Mouse (Mus musculus): ENCODE measurements at regions not wholly inside any gene's neighbourhood (a gene's known extent, or its start where the extent isn't known, plus 50 kb on each side); places are given as distances from the start of the nearest gene placed in this dataset.
A peak's percentile ranks its signal among the peaks of the same experiment; 100 is the strongest.

DNA sequence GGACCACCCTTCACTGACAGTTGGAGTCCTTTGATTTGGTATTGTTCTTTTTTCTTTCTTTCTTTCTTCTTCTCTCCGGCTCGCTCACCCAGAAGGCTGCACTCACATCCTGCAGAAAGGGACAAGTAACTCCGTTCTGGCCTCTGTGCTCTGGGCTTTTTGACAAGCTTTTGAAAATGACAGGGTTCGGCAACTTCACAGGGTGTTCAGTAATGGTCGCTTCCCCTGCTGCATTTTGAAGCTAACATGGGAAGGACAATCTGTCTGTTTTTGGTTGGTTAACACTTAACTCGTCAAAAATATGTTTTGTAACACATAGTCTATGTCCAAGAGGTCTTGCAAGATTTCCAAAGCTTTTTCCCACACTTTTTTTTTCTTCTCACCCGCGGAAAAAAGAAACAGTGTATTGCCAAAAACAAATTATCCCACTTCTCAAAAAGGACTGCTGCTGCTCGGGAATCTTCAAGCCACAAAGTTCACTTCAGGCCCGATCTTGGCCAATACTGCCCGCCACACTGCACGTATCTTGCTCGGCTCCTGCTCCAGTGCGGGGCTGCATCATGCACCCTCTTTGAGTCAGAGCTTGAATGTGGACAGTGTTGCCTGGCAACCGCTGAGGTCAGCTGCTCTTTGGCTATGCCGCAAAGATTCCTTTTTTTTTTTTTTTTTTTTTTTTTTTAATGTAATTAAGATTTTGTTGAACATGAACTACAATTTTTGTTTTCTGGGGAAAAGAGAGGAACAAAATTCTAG lies 209.4 kb upstream of the Inhba start:
- no peak for ATAC-seq (replicated peaks in 1 of 2; ENCODE audit: insufficient read depth in 1 of 2, low FRiP score in 2 of 2, low TSS enrichment in 1 of 2, low read depth in 1 of 2, poor library complexity in 2 of 2, severe bottlenecking in 2 of 2)

DNA sequence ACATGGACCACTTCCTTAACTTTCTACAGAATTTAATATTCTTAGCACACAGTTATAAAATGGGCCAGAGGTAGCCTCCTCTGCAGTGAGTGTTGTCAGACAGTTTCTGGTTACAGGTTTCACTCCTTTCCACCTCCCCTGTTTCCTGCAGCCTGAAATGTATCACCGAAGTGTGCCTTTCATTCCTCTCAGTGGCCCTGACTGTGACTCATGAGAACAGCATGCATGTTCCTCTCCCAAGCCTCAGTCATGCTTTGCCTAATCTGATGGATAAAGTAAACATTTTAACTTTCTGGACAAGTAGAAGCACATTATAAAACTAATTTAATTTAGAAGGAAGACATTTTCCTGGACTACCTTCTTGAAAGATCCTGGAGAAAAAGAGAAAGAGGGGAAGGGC lies 207.7 kb upstream of the Inhba start:
- ATAC-seq (replicated peaks in 1 of 2; ENCODE audit: insufficient read depth in 1 of 2, low FRiP score in 2 of 2, low TSS enrichment in 1 of 2, low read depth in 1 of 2, poor library complexity in 2 of 2, severe bottlenecking in 2 of 2) = no peak

DNA sequence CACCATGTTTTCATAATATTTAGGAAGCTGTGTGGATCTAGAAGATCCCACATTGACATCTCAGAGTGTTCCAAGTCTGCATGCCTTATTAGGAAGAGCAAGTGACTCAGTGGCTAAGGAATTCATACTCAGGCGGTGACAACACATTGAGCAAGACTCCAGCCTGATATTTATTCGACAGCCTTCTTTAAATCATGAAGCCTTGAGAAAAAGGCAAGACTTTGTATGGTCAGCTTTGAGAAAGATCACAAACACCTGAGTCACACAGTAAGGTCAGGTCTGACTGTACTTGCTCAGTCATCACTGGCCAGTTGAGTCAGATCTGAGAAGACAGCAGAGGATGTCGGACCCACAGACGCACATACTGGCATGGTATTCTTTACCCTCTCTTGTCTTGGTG lies 204.7 kb upstream of the Inhba start:
- no peak for ATAC-seq (replicated peaks in 1 of 2; ENCODE audit: insufficient read depth in 1 of 2, low FRiP score in 2 of 2, low TSS enrichment in 1 of 2, low read depth in 1 of 2, poor library complexity in 2 of 2, severe bottlenecking in 2 of 2)

DNA sequence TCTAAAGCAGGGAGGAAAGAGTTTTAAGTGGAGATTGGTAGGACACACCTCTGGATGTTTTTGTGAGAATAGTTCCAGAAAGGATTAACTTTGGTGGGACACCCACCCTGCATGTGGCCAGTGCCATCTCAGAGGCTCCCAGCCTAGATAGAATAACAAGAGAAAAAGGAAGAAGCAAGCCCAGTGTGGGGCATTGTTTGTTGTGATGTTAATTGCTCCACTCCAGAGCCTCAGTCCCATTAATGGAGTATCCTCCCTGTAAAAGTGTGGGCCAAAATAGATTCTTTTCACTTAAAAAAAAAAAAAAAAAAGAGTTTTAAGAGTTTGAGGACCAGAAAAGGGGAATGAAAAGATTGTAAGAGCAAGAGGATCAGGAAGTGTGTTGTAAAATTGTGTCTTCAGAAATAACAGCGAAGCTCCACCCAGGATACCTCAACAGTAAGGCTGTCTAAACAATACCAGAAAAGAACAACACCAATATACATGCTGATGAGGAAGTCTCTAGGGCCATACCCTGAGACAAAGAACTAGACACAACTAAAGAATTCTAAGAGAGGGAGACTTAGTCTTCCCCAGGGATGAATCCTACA lies 189.3 kb upstream of the Inhba start:
- no peak for ATAC-seq (replicated peaks in 1 of 2; ENCODE audit: insufficient read depth in 1 of 2, low FRiP score in 2 of 2, low TSS enrichment in 1 of 2, low read depth in 1 of 2, poor library complexity in 2 of 2, severe bottlenecking in 2 of 2)

DNA sequence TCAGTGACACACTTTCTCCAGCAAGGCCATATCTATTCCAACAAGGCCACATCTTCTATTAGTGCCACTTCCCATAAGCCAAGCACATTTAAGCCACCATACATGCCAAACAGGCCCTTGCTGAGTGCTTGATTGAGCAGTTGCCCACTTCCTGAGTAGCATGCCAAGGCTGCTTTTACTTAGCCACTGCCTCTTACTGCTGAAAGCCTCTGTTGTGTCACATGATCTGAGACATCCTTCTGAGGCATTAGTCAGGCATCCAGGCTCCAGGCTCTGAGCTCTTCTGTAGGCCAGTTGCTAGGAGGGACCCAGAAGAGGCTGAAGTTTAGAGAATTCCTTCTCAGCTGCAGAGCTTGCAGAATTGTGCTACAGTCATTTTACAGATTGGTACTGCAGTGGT lies 165.8 kb upstream of the Inhba start:
- ATAC-seq (replicated peaks in 1 of 2; ENCODE audit: insufficient read depth in 1 of 2, low FRiP score in 2 of 2, low TSS enrichment in 1 of 2, low read depth in 1 of 2, poor library complexity in 2 of 2, severe bottlenecking in 2 of 2) = peak; percentile 90 to 91

DNA sequence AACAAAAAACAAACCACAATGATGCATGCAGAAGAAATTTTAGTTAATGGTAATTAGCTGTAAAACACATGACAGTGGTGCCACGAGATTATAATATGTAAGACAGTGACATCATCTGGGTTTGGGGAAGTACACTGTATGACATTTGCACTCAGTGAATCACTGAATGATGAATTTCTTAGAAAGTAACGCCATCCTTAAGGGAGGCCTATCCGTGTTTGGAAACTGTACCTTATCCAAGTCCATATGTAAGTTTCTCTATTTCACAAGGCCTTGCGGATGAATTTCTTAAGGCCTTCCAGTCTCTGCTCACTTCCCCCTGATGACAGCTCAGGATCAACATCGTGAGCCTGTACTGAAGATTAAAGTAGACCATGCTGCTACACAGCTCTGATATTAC lies 163.6 kb upstream of the Inhba start:
- ATAC-seq (replicated peaks in 1 of 2; ENCODE audit: insufficient read depth in 1 of 2, low FRiP score in 2 of 2, low TSS enrichment in 1 of 2, low read depth in 1 of 2, poor library complexity in 2 of 2, severe bottlenecking in 2 of 2) = no peak; a peak in 1 of 4 replicates

DNA sequence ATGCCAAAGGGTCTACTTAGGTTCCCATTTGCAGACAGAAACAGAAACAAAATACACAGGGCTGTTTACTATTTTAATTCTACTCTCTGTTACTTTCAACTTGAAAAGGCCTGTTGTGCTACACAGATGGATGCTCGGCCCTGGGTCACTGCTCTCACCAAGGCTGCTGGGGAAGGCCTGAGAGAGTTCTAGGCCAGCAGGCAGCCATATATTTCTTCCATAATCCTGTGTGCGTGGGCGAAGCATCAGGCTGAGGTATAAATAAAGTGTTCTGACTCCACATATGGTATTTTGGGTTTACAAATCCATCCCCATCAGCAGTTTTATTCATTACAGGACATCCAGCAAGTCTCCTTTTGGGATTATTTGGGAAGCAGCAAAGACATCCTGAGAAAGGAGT lies 162.5 kb upstream of the Inhba start:
- no peak for ATAC-seq (replicated peaks in 1 of 2; ENCODE audit: insufficient read depth in 1 of 2, low FRiP score in 2 of 2, low TSS enrichment in 1 of 2, low read depth in 1 of 2, poor library complexity in 2 of 2, severe bottlenecking in 2 of 2)

DNA sequence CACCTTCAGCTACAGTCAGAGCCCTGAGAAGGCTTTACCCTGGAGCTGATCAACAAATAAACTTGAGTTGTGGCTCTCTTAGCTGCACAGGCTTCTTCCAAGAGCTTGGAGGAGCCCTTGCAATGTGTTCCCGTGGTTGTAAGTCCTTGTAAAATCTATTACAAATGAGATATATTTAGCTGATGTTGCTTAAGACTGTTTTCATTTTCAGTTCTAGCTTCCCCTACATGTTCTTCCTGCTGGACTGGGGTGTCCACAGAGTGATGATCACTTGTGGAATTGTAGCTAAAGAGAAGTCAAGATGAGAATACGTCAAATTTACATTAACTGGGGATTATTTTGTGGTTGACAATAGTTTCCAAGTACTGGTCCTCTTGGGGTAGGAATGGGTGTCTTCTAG lies 161.3 kb upstream of the Inhba start:
- ATAC-seq (replicated peaks in 1 of 2; ENCODE audit: insufficient read depth in 1 of 2, low FRiP score in 2 of 2, low TSS enrichment in 1 of 2, low read depth in 1 of 2, poor library complexity in 2 of 2, severe bottlenecking in 2 of 2) = 0 out of 4 replicates have a peak, but pooled peaks of 1 of the 2 experiments have one; percentile 3

DNA sequence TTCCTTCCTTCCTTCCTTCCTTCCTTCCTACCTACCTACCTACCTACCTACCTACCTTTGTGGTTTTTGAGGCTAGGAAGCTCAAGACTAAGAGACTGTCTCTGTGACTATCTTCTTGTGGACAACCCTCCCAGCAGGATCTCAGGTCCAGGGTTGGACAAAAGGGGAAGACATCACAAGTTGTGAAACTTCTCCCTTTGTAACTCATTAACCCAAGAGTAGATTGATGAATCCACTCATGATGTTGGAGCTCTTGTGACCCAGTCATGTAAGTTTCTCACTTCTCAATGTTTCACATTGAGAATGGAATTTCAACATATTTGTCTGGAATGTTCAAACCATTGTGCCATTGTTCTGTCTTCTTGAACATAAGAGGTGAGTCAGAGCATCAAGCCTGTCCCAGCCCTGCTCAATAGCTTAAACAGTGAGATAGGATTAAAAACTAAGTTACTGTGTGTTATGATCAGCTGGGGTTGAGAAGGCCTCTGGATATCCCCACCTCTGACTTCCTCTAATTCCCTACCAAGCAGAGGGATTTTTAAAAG lies 158.6 kb upstream of the Inhba start:
- peak in 1 of 2 experiments; percentile 51; a peak in 1 of 4 replicates for ATAC-seq (replicated peaks in 1 of 2; ENCODE audit: insufficient read depth in 1 of 2, low FRiP score in 2 of 2, low TSS enrichment in 1 of 2, low read depth in 1 of 2, poor library complexity in 2 of 2, severe bottlenecking in 2 of 2)

DNA sequence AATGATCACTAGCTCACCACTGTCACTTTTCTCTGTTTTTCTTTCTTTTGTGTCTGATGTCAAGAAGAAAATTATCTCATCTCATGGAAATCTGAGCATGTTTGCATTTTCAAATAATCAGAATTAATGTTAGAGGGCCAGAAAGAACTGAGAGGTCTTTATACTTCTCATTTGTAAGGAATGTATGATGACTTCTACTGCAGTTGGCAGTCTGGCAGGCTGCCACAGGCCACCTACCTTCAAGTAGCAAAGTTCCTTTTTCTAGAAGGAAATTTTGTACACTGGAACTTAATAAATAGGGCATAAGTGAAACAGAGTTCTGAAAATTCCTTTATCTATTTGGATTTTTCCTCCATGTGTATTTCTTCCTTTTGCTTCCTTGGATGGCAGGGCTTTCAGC lies 148.7 kb upstream of the Inhba start:
- peak; percentile 53 to 83; a peak in 3 of 4 replicates for ATAC-seq (replicated peaks in 1 of 2; ENCODE audit: insufficient read depth in 1 of 2, low FRiP score in 2 of 2, low TSS enrichment in 1 of 2, low read depth in 1 of 2, poor library complexity in 2 of 2, severe bottlenecking in 2 of 2)

DNA sequence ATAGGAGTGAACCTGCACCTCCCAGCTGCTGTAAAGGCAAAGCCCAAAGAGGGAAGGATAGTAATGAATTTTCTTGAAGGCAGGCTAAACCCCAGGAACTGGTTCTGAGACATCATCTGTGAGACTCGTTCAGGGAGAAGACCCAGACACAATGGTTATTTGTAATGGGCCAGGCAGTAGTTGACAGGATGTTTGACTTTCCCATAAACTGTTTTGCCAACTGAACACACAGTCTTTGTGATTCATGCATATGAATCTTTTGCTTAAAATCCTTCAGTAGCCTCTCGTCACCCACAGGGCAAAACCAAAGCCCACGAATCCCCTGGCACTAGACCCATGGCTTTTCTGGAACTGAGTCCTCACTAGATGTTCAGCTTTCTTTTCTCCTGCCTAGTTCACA lies 148.3 kb upstream of the Inhba start:
- ATAC-seq (replicated peaks in 1 of 2; ENCODE audit: insufficient read depth in 1 of 2, low FRiP score in 2 of 2, low TSS enrichment in 1 of 2, low read depth in 1 of 2, poor library complexity in 2 of 2, severe bottlenecking in 2 of 2) = no peak

DNA sequence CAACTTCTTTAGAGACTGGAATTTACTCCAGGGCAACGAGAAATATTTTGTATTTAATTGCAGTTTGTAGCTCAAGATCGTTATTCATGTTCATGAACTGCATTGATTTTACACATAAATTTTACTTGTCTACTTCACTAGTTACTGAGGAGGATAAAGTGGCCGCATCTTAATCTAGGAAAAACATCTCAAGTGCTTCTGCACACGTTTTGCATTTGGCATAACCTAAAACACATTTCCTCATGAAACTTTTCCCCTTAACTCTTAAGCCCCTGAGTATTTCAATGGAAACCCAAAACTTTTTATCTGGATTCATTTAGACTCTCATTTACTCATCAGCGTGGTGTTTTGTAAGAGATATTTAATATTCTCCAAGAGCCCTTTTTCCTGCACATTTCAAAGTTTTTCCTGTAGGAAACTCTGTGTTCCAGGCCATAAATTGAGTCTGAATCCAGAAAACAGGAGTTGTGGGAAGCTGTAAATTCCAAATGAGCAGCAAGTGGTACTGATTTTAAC lies 144.5 kb upstream of the Inhba start:
- no peak for ATAC-seq (replicated peaks in 1 of 2; ENCODE audit: insufficient read depth in 1 of 2, low FRiP score in 2 of 2, low TSS enrichment in 1 of 2, low read depth in 1 of 2, poor library complexity in 2 of 2, severe bottlenecking in 2 of 2)

DNA sequence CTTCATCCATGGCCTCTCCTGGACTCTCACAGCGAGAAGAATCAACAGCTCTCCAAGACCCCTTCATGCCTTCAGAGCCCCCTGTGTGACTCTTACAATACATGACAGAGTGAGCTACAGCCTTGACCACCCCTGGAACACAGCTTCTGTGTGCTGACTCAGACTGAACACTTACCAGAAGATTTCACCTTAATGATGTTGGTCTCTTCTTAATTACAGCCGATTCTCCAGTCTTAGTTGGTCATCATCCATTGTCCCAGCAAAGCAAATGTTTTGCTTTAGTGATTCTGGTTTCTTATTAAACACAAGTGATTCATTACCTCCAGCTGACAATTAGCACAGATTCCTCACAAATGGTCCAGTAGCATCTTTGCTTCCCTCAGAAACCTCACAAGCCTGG lies 134.0 kb upstream of the Inhba start:
- ATAC-seq (replicated peaks in 1 of 2; ENCODE audit: insufficient read depth in 1 of 2, low FRiP score in 2 of 2, low TSS enrichment in 1 of 2, low read depth in 1 of 2, poor library complexity in 2 of 2, severe bottlenecking in 2 of 2) = no peak

DNA sequence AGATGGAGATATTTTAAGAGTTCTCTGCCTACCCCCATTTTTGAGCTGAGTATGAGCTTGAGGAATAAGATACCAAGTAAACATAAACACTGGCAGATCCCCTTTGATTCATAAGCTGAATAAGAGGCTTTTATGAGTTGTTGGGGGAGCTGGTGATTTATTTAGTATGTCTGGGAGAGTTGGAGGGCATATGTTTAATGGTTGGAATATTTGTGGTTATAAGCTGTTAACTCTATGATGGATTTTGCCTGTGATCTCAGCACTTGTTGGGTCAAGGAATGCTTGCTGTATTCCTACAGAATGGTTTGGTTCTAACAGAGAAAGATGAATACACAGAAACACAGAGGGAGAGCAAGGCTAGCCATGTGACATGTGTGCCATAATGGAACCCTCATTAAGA lies 132.1 kb upstream of the Inhba start:
- no peak for ATAC-seq (replicated peaks in 1 of 2; ENCODE audit: insufficient read depth in 1 of 2, low FRiP score in 2 of 2, low TSS enrichment in 1 of 2, low read depth in 1 of 2, poor library complexity in 2 of 2, severe bottlenecking in 2 of 2)

DNA sequence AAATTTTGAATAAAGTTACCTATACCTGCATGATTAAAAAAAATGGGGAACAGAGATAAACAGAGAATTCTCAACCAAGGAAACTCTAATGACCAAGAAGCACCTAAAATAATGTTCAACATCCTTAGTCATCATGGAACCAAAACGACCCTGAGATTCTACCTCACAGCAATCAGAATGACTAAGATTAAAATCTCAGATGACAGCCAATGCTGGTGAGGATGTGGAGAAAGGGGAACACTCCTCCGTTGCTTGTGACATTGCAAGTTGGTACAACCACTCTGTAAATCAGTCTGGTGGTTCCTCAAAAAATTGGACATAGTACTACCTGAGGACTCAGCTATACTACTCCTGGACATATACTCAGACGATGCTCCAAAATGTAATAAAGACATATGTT lies 120.9 kb upstream of the Inhba start:
- no peak for ATAC-seq (replicated peaks in 1 of 2; ENCODE audit: insufficient read depth in 1 of 2, low FRiP score in 2 of 2, low TSS enrichment in 1 of 2, low read depth in 1 of 2, poor library complexity in 2 of 2, severe bottlenecking in 2 of 2)

DNA sequence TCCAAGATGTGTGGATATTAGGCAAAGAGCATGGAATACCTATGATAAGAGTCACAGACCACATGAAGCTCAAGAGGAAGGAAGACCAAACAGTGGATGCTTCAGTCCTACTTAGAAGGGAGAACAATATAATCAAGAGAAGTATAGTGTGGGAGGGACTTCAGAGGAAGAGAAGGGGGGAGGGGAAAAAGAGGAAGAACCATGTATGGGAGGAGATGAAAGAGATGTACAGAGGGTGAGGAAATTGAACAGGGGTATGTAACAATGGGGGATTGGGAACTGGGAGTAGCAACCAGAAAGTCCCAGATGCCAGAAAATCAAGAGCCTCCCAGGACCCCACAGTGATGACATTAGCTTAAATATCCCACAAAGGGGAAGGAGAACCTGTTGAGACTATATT lies 120.2 kb upstream of the Inhba start:
- ATAC-seq (replicated peaks in 1 of 2; ENCODE audit: insufficient read depth in 1 of 2, low FRiP score in 2 of 2, low TSS enrichment in 1 of 2, low read depth in 1 of 2, poor library complexity in 2 of 2, severe bottlenecking in 2 of 2) = peak in 1 of 2 experiments; percentile 32; a peak in 1 of 4 replicates

DNA sequence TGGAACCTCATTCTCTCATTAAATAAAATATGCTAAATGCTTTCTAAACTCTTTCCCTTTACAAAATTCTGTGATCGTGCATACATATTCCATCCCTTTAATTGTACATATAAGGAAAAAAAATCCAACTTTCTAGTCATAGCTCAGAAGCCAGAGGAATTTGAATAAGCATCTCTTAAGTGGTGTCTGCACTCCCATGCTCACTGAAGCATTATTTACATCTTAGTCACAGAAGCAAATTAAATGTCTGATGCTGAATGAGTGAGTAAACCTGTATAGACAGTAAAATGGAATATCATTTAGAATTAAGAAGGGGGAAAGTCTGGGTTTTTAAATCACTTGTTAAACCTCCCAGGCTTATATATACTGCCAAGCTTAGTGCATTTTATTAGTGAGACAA lies 113.5 kb upstream of the Inhba start:
- no peak for ATAC-seq (replicated peaks in 1 of 2; ENCODE audit: insufficient read depth in 1 of 2, low FRiP score in 2 of 2, low TSS enrichment in 1 of 2, low read depth in 1 of 2, poor library complexity in 2 of 2, severe bottlenecking in 2 of 2)

All from hematopoietic stem cell, adult 5-6 weeks (primary cell).